Mouse (Mus musculus) urinary bladder, adult 2 months (tissue): Measurements from ENCODE around the gene Ssr4. TPM values are rescaled to one million over a fixed set of nuclear protein-coding genes. Genes with fewer than 3 reads are reported as not detected.

Experiments used
- DNase-seq: peaks from one replicate; pipeline ENCODE4 v3.0.0; 2022; ENCODE audit warnings: low spot score
- polyA plus RNA-seq: library from polyadenylated mRNA; depleted of rRNA; stranded (reverse); fragments of >200 nt; gene quantifications from 2 replicates; pipeline ENCODE4 v1.2.3, GENCODE M21; 2012; rRNA removed

The Ssr4 gene
- polyA plus RNA-seq, 1 experiment = 254 TPM

DNA sequence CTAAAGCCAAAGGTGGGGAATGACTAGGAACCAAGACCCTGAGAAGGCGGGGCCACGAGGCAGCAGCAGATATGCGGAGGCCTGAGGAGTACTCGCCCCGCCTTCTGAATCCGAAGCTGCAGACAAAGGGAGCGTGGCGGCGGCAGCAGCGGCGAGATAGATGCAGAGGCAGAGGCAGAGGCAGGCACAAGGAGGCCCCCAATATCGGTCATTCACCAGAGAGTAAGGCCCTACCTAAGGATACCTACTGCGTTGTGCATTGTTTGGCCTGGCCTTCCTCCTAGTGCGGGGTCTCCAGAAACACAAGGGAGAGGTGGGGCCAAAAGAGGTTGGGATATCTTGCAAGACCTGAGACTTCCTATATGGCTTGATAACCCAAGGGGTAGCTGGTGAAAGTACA lies 28.2 kb downstream of the Ssr4 start:
- DNase-seq = no peak

GRCm38 (mm10) chrX:73816596-73817314 lies 29.9 kb downstream of the Ssr4 start:
- DNase-seq = no peak

DNA sequence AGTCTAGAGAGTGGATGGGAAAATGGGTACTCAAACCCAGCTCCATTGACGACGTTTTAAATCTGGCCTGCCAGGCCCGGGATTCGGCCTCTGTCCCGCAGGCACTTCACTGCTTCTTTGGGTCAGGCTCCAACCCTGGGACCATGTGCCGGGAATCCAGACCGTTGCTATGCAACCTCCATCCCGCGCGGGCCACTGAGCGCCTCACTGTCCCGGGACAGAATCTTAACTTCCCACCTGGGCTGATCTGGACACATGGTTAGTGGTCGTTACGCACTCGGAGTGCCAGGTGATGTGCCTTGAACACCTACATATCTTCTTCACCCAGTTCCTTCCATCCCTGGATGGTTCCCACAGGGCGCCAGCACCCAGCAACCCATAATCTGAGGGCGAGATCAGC lies 36.9 kb downstream of the Ssr4 start:
- no peak for DNase-seq

- peak; percentile 26 for DNase-seq
Measured at GRCm38 (mm10) chrX:73824185-73825151, 37.6 kb downstream of the Ssr4 start, which contains the start of gene Pdzd4. TSS of gene Pdzd4 (minus strand) at chrX:73824969.

DNA sequence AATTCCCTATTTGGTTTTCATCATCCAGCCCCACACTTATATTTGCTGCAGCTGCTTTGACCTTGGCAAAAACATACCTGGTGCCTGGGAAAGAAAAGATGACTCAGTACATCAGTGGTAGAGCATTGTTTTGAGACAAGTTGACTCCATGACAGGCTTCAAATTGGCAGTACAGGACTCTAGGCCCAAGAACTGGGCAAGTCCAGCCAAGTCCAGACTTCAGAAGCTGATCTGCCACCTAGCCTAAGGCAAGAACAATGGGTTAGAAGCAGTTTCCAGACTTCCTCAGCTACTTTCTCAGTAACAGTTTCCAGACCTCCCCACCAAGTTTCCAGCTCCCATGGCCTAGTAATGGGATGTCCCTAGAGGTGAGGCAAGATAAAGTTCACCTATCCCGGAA lies 48.9 kb downstream of the Ssr4 start:
- no peak for DNase-seq

- DNase-seq = no peak
Measured at GRCm38 (mm10) chrX:73836691-73837090, 49.9 kb downstream of the Ssr4 start.

Other genes with a start within 250 kb of the Ssr4 start
- 2.6 and 2.7 TPM in 2 replicates for gene Dusp9, start 147.6 kb upstream of the Ssr4 start, polyA plus RNA-seq
- gene Pnck, start 126.9 kb upstream of the Ssr4 start, polyA plus RNA-seq = 159 and 178 TPM in 2 replicates
- 78.1 and 87.3 TPM in 2 replicates for gene Slc6a8, start 113.9 kb upstream of the Ssr4 start, polyA plus RNA-seq
- gene Bcap31, start 70.9 kb upstream of the Ssr4 start, polyA plus RNA-seq = 175 and 177 TPM in 2 replicates
- 20.2 and 27.2 TPM in 2 replicates for gene Abcd1, start 70.4 kb upstream of the Ssr4 start, polyA plus RNA-seq
- gene Plxnb3, start 29.9 kb upstream of the Ssr4 start, polyA plus RNA-seq = 0.99 TPM in 2 replicates
- gene Srpk3, start 12.6 kb upstream of the Ssr4 start, polyA plus RNA-seq = 7.3 and 9.4 TPM in 2 replicates
- gene Idh3g, start 131 bp upstream of the Ssr4 start, polyA plus RNA-seq = 285 and 332 TPM in 2 replicates
- gene Pdzd4, start 37.9 kb downstream of the Ssr4 start, polyA plus RNA-seq = 9.5 and 10.4 TPM in 2 replicates
- not detected in 2 replicates for gene Avpr2, start 105.1 kb downstream of the Ssr4 start, polyA plus RNA-seq
- gene L1cam, start 109.1 kb downstream of the Ssr4 start, polyA plus RNA-seq = 24.9 and 32.0 TPM in 2 replicates
- gene Arhgap4, start 134.8 kb downstream of the Ssr4 start, polyA plus RNA-seq = 6.0 and 8.4 TPM in 2 replicates
- 86.8 and 92.2 TPM in 2 replicates for gene Naa10, start 134.9 kb downstream of the Ssr4 start, polyA plus RNA-seq
- 35.0 and 36.8 TPM in 2 replicates for gene Renbp, start 143.8 kb downstream of the Ssr4 start, polyA plus RNA-seq
- 18.7 and 32.6 TPM in 2 replicates for gene Hcfc1, start 179.3 kb downstream of the Ssr4 start, polyA plus RNA-seq
- 89.2 and 104 TPM in 2 replicates for gene Irak1, start 236.9 kb downstream of the Ssr4 start, polyA plus RNA-seq